Mouse (Mus musculus) embryo, embryonic 11 days (tissue): ENCODE results near the gene Enpp7.

Source experiments
- DNase-seq: peaks from one replicate; pipeline ENCODE4 v3.0.0-alpha.2; 2015

The Enpp7 gene

GRCm38 (mm10) chr11:118987999-118988398 is at the start of gene Enpp7:
Gene Enpp7, plus strand, starts transcription at chr11:118988188.
- DNase-seq = no peak

- no peak for DNase-seq
Measured at GRCm38 (mm10) chr11:118939731-118940130, 48.3 kb upstream of the Enpp7 start.

- no peak for DNase-seq
Measured at GRCm38 (mm10) chr11:118940539-118940938, 47.4 kb upstream of the Enpp7 start.

- DNase-seq = no peak
Measured at GRCm38 (mm10) chr11:118941268-118941667, 46.7 kb upstream of the Enpp7 start.

GRCm38 (mm10) chr11:118945868-118946267 is 42.1 kb upstream of the Enpp7 start:
- no peak for DNase-seq

GRCm38 (mm10) chr11:118955016-118955415 is 33.0 kb upstream of the Enpp7 start:
- DNase-seq = no peak

- no peak for DNase-seq
Measured at GRCm38 (mm10) chr11:118957070-118957471, 30.9 kb upstream of the Enpp7 start.

- no peak for DNase-seq
Measured at GRCm38 (mm10) chr11:118960649-118961048, 27.3 kb upstream of the Enpp7 start.

GRCm38 (mm10) chr11:118962478-118962877 is 25.5 kb upstream of the Enpp7 start:
- no peak for DNase-seq

GRCm38 (mm10) chr11:118963926-118964325 is 24.1 kb upstream of the Enpp7 start:
- DNase-seq = no peak

GRCm38 (mm10) chr11:118965078-118965477 is 22.9 kb upstream of the Enpp7 start:
- DNase-seq = peak; percentile 41

- peak; percentile 55 for DNase-seq
Measured at GRCm38 (mm10) chr11:118971470-118972034, 16.4 kb upstream of the Enpp7 start.

GRCm38 (mm10) chr11:118972431-118973377 is 15.3 kb upstream of the Enpp7 start:
- peak; percentile 46 for DNase-seq

GRCm38 (mm10) chr11:118974340-118974739 is 13.6 kb upstream of the Enpp7 start:
- no peak for DNase-seq

GRCm38 (mm10) chr11:118975427-118975826 is 12.6 kb upstream of the Enpp7 start:
- peak; percentile 88 for DNase-seq

GRCm38 (mm10) chr11:118975917-118976316 is 12.1 kb upstream of the Enpp7 start:
- peak; percentile 36 for DNase-seq

- DNase-seq = no peak
Measured at GRCm38 (mm10) chr11:118980388-118980787, 7.6 kb upstream of the Enpp7 start.

GRCm38 (mm10) chr11:118981012-118981776 is 6.8 kb upstream of the Enpp7 start:
- no peak for DNase-seq

GRCm38 (mm10) chr11:118982593-118983113 is 5.3 kb upstream of the Enpp7 start:
- no peak for DNase-seq

- DNase-seq = no peak
Measured at GRCm38 (mm10) chr11:118985571-118985970, 2.4 kb upstream of the Enpp7 start.

GRCm38 (mm10) chr11:118992781-118993180 is 4.8 kb downstream of the Enpp7 start:
- DNase-seq = no peak

- DNase-seq = no peak
Measured at GRCm38 (mm10) chr11:118995448-118995847, 7.5 kb downstream of the Enpp7 start.

- no peak for DNase-seq
Measured at GRCm38 (mm10) chr11:118997182-118997581, 9.2 kb downstream of the Enpp7 start.
